Mouse (Mus musculus): ENCODE measurements at regions not wholly inside any gene's neighbourhood (a gene's known extent, or its start where the extent isn't known, plus 50 kb on each side); places are given as distances from the start of the nearest gene placed in this dataset.

DNA sequence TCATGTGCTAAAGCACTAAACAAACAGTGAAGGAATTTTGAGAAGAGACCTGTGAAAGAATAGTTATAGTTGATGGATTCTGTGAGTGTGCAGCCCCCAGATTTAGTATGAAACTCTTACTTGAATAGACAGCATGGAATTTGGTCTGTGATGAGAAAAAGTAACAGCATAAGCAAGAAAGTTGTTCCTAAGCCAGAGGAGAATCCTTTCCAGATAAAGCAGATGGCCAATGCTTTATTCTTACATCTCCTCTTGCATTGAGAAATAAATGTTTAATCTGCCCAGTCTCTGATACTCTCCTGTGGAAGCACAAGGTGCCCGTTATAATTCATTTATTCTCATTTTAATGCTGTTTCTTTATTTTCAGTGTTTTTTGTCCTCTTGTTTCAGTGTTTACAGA lies 263.5 kb downstream of the Tecrl start:
- Histone ChIP-seq H3K27ac (replicated peaks) (no peak overlapping the region), H3K4me3 (no peak overlapping the region), H3K36me3 (no peaks in the 10 kb centered on the region), H3K4me1 (no peaks in the 10 kb centered on the region), H3K9me3 (replicated peaks) (no peaks in the 10 kb centered on the region), H3K27me3 (ENCODE audit: low read depth, poor library complexity, severe bottlenecking) (no peaks in the 10 kb centered on the region)
- no peak for DNase-seq (ENCODE audit: low spot score)
- WGBS: 92% methylated on average over 1 of the region's 1 CpGs

DNA sequence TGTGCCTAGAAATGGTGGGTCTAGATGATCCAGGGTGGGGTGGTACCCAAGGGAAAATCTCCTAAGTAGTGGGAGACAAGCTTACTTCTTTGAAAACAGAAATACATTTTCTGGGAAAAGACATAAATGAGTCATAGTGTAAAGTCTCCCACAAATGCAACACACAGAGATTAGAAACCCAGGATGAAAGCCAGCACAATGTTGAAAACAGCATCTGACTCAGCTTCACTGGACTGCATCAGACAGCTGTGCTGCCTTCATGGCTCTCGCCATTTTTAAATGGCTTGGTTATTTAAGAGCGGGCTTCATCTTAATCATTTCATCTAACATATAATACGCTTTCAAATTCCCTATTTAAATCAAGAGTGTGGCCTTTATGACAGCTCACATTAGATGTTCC lies 300.2 kb downstream of the Tecrl start:
- Histone ChIP-seq H3K4me1 (no peaks in the 10 kb centered on the region), H3K36me3 (no peaks in the 10 kb centered on the region), H3K4me3 (no peak overlapping the region), H3K27ac (replicated peaks) (no peak overlapping the region), H3K27me3 (ENCODE audit: low read depth, poor library complexity, severe bottlenecking) (no peaks in the 10 kb centered on the region), H3K9me3 (replicated peaks) (no peaks in the 10 kb centered on the region)
- WGBS: 92% methylated on average over 3 of the region's 3 CpGs
- DNase-seq (ENCODE audit: low spot score): no peak

DNA sequence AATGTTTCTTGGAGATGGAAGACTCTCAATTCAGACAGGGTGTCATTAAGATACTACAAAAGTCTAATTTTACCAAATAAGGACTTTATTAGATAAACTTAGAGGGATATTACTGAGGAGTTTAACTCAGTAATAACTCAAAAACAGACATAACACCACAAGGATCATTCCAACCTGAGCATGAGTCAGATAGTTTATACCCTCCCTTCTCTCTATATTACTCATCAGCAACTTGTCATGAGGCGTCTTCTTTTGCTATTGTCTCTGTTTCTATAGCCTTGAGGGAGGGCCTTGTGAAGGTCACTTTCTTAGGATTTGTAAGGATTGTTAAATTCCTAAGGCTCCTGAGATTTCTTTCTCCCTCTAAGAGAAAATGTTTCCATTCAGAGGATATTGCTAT lies 307.8 kb downstream of the Tecrl start:
- 84% methylated on average over 1 of the region's 1 CpGs for WGBS
- no peak overlapping the region for H3K27ac ChIP-seq (replicated peaks)

DNA sequence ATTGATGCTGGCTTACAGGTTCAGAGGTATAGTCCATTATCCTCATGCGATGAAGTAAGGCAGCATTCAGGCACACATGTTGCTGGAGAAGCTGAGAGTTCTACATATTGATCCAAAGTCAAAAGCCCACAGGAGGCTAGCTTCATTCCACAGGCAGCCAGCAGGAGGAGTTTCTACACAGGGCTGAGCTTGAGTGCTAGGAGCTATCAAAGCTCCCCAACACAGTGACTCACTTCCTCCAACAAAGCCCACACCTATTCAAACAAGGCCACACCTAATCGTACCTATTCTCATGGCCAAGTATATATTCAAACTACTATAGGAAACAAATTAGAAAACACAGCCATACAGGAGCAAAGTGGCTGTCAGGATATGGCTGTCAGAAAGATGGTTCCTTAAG lies 325.3 kb downstream of the Tecrl start:
- Histone ChIP-seq H3K4me3 (no peak overlapping the region), H3K27me3 (ENCODE audit: low read depth, poor library complexity, severe bottlenecking) (no peaks in the 10 kb centered on the region), H3K4me1 (no peaks in the 10 kb centered on the region), H3K27ac (replicated peaks) (no peak overlapping the region), H3K36me3 (no peaks in the 10 kb centered on the region), H3K9me3 (replicated peaks) (no peaks in the 10 kb centered on the region)
- no peak for DNase-seq (ENCODE audit: low spot score)
- WGBS: 84% methylated on average over 2 of the region's 2 CpGs

More for the DNA sequence above, 307.8 kb downstream of the Tecrl start:
- no peaks in the 10 kb centered on the region for H3K9me3 ChIP-seq (replicated peaks)
- DNase-seq (ENCODE audit: low spot score): no peak
- H3K4me3 ChIP-seq: no peak overlapping the region
- no peaks in the 10 kb centered on the region for H3K36me3 ChIP-seq
- H3K27me3 ChIP-seq (ENCODE audit: low read depth, poor library complexity, severe bottlenecking): no peaks in the 10 kb centered on the region
- H3K4me1 ChIP-seq: no peaks in the 10 kb centered on the region

DNA sequence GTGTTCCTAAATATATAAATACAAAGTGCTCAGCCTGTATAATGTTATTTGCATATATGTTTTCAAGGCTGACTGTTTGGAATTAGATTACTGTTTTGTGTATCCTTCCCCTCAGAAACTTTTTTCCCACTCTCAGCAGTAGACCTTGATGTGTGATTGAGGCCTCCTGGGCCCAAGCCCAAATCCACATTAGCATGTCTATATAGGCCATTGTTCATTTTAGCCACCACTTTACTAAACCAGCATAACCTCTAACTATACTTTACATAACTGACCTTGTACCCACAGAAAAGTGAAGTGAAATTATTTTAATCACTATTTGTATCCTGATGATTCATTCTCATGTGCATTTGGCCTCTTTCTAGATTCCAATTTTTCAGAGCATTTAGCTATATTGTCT lies 349.0 kb downstream of the Tecrl start:
- Histone ChIP-seq H3K4me1 (no peaks in the 10 kb centered on the region), H3K27me3 (ENCODE audit: low read depth, poor library complexity, severe bottlenecking) (no peaks in the 10 kb centered on the region), H3K36me3 (no peaks in the 10 kb centered on the region), H3K27ac (replicated peaks) (no peak overlapping the region), H3K4me3 (no peak overlapping the region), H3K9me3 (replicated peaks) (no peaks in the 10 kb centered on the region)
- no peak for DNase-seq (ENCODE audit: low spot score)

DNA sequence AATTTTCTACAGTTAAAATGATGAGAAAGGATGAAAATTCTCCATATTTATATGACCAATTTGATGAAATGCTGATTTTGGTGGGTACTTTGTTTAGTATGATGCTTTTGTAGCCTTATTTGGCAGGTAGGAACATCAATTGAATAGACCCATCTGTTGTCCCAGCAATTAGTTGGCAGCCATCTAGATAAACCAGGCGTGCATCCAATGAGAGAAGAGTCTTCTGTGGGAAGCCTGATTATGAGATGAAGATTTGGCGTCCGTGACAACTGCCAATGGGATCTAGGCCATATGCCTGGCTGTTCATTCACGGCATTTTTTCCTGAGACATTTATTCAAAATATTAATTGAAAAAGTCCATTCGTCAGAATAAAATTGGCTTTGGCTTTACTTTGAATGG lies 365.9 kb downstream of the Tecrl start:
- Histone ChIP-seq H3K27me3 (ENCODE audit: low read depth, poor library complexity, severe bottlenecking) (no peaks in the 10 kb centered on the region), H3K4me1 (no peaks in the 10 kb centered on the region), H3K27ac (replicated peaks) (no peak overlapping the region), H3K4me3 (no peak overlapping the region), H3K9me3 (replicated peaks) (no peaks in the 10 kb centered on the region), H3K36me3 (no peaks in the 10 kb centered on the region)
- WGBS: 90% methylated on average over 5 of the region's 5 CpGs
- no peak for DNase-seq (ENCODE audit: low spot score)

DNA sequence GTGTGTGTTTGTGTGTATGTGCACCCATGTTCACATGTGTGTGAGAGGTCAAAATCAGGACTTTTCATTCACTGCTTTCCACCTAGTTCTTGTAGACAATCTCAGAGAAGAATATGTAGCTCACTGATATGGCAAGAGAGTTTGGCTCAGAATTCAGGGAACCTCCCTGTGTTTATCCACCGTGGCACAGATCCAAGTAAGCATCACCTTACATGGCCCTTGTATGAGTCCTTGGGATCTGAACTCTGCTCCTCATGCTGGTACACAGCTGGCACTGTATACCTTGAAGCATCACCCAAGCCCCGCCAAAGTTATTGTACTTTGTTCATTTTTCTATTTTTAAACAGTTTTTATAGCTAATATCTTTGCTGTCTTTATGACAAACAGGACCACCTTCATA lies 385.7 kb downstream of the Tecrl start:
- Histone ChIP-seq H3K27me3 (ENCODE audit: low read depth, poor library complexity, severe bottlenecking) (no peaks in the 10 kb centered on the region), H3K4me1 (peaks cover 23% of the 10 kb centered on the region), H3K9me3 (replicated peaks) (no peaks in the 10 kb centered on the region), H3K36me3 (no peaks in the 10 kb centered on the region), H3K27ac (replicated peaks) (no peak overlapping the region), H3K4me3 (no peak overlapping the region)
- WGBS: 94% methylated on average over 2 of the region's 2 CpGs
- DNase-seq (ENCODE audit: low spot score): no peak

DNA sequence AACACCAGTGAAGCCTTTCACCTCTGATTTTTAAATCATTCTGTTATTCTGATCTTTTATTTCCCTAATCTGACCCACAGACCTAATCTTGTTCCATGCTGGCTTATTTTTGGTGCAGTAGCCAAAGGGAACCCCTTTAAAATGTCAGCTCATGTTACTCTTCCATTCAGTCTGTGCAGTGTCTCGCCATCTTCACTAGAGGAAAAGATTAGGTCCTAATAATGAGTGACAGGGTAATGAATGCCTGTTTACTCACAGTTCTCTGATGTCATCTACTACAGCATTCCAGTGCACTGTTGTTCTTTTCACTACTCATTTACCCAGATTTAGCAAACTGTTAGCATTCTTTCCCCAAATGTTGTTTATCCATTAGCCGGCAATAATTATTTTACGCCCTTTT lies 388.2 kb downstream of the Tecrl start:
- H3K27ac ChIP-seq (replicated peaks): no peak overlapping the region
- no peak overlapping the region for H3K4me3 ChIP-seq
- DNase-seq (ENCODE audit: low spot score): no peak
- peaks cover 30% of the 10 kb centered on the region for H3K4me1 ChIP-seq
- H3K9me3 ChIP-seq (replicated peaks): no peaks in the 10 kb centered on the region
- no peaks in the 10 kb centered on the region for H3K36me3 ChIP-seq
- WGBS: 46% methylated on average over 3 of the region's 3 CpGs
- H3K27me3 ChIP-seq (ENCODE audit: low read depth, poor library complexity, severe bottlenecking): no peaks in the 10 kb centered on the region

DNA sequence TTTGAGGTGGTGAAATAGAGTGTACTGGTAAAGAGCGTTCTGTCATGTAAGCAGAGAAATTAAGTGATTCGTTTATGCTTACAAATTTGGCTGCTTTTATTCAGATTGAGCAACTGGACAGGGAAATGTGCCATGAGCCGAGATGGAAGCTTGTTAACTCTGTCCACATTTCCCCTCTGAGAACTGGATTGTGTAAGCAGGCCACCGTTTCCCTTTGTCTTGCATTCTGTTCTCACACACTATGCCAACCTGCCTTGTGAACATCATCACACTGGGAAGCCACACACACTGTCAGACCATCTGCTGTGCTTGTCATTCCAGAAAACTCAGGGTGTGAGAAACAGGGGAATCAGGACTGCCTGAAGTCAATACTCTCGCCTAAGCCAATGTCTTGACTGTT lies 388.8 kb downstream of the Tecrl start:
- peaks cover 30% of the 10 kb centered on the region for H3K4me1 ChIP-seq
- H3K27me3 ChIP-seq (ENCODE audit: low read depth, poor library complexity, severe bottlenecking): no peaks in the 10 kb centered on the region

DNA sequence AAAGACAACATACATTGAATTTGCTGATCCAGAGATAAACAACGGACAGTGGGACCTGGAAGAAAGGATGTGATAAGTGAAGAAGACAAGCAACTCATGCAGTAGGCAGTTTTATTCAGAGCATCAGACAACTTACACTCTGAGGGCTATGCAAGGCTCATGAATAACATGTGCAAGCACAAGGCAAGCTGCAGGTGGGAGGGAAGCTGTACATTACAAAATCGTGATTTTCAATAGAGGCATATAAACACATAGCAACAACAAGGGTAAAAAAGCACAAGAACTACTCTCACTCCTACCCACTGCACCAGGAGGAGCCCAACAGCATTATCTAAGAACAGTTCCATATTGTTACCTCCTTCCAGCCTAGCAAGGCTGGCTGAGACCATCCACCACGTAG lies 390.5 kb downstream of the Tecrl start:
- Histone ChIP-seq H3K27me3 (ENCODE audit: low read depth, poor library complexity, severe bottlenecking) (no peaks in the 10 kb centered on the region), H3K9me3 (replicated peaks) (no peaks in the 10 kb centered on the region), H3K4me3 (no peak overlapping the region), H3K4me1 (peaks cover 30% of the 10 kb centered on the region), H3K27ac (replicated peaks) (peak overlapping the region; percentile 59), H3K36me3 (no peaks in the 10 kb centered on the region)
- WGBS: 87% methylated on average over 3 of the region's 3 CpGs
- no peak for DNase-seq (ENCODE audit: low spot score)

More for the DNA sequence above, 388.8 kb downstream of the Tecrl start:
- WGBS: 47% methylated on average over 5 of the region's 5 CpGs
- peak; percentile 47 for DNase-seq (ENCODE audit: low spot score)
- Histone ChIP-seq H3K9me3 (replicated peaks) (no peaks in the 10 kb centered on the region), H3K36me3 (no peaks in the 10 kb centered on the region), H3K4me3 (no peak overlapping the region), H3K27ac (replicated peaks) (peak overlapping the region; percentile 74)

DNA sequence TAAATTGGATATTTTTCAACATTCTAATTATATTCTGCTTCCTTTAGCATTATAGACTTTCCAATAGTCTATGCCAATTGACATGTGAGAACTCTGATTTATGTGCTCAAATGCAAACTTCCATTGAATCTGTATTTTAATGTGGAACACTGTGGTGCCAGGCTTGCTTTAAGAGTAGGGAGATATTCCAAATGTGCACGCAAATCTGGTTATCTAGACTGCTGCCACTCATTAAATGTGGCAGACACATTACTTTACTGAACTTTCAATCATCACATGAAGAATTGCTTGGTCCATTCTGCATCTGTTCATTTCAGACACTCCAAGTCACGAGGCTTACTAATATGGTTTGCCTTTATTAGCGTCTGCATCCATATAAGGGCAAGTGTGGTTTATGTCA lies 399.0 kb downstream of the Tecrl start:
- Histone ChIP-seq H3K27me3 (ENCODE audit: low read depth, poor library complexity, severe bottlenecking) (no peaks in the 10 kb centered on the region), H3K36me3 (no peaks in the 10 kb centered on the region), H3K9me3 (replicated peaks) (no peaks in the 10 kb centered on the region), H3K27ac (replicated peaks) (no peak overlapping the region), H3K4me1 (no peaks in the 10 kb centered on the region), H3K4me3 (no peak overlapping the region)
- WGBS: 87% methylated on average over 3 of the region's 3 CpGs
- DNase-seq (ENCODE audit: low spot score): no peak

DNA sequence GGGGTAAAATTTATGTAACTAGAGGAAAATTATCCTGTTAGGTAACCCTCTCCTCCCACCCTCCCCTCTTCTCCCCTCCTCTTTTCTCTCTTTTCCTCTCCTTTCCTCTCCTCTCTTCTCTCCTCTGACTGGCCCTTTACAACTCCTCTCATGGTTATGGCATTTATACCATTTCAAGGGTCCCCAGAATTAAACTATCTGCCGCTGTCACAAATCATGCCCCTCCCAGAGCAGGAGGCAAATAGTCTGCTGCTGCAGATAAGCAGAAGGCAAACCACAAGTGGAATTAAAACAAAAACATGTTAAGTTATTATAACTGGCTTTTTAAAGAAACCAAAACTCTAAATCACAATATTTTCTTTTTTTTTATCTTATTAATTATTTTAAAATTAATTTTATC lies 407.9 kb downstream of the Tecrl start:
- H3K27ac ChIP-seq (replicated peaks): no peak overlapping the region
- 96% methylated on average over 1 of the region's 1 CpGs for WGBS
- H3K4me3 ChIP-seq: no peak overlapping the region

DNA sequence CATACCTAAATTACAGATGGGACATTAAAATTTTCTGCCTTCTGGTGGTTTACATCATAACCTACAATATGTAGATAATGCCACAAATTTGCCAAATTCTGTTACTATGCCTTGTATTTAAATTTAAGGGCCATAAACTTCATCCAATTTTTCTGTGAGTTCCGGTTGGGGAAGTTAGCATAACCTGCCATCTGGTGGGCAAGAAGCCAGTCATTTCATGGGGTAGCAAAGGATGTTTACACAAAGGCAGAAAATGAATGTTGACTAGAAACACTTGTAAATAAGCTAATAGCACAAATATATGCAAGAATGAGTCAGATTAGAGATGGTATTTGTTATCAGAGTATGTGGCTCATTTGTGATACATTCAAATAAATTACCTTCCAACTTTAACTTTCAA lies 415.2 kb downstream of the Tecrl start:
- DNase-seq (ENCODE audit: low spot score): no peak
- WGBS: 89% methylated on average over 1 of the region's 1 CpGs
- Histone ChIP-seq H3K27ac (replicated peaks) (no peak overlapping the region), H3K36me3 (no peaks in the 10 kb centered on the region), H3K27me3 (ENCODE audit: low read depth, poor library complexity, severe bottlenecking) (no peaks in the 10 kb centered on the region), H3K9me3 (replicated peaks) (no peaks in the 10 kb centered on the region), H3K4me3 (no peak overlapping the region), H3K4me1 (peaks cover 4% of the 10 kb centered on the region; the same call in 1 of the 2 replicates)

More for the DNA sequence above, 407.9 kb downstream of the Tecrl start:
- Histone ChIP-seq H3K36me3 (no peaks in the 10 kb centered on the region), H3K4me1 (peaks cover 4% of the 10 kb centered on the region; the same call in 1 of the 2 replicates), H3K9me3 (replicated peaks) (no peaks in the 10 kb centered on the region), H3K27me3 (ENCODE audit: low read depth, poor library complexity, severe bottlenecking) (no peaks in the 10 kb centered on the region)
- no peak for DNase-seq (ENCODE audit: low spot score)

DNA sequence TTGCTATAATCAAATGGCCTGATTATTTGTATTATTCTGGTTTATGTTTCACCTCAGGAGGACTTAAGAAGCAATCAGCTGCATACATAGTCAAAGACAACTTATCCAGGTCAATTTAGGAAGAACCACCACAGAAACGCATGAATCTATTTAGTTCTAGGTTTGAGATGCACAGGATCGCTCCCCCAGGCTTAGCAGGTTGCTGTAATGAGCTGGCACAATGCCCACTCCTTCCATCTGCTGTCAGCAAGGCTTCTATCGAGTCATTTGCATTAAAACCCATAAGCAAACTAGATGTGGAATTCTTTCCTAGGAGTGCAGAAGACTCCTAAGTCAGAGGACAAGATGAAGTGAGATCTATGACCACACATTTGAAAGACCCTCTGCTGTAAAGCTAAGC lies 455.6 kb downstream of the Tecrl start:
- 84% methylated on average over 3 of the region's 3 CpGs for WGBS
- no peak for DNase-seq (ENCODE audit: low spot score)
- H3K4me3 ChIP-seq: no peak overlapping the region

More for the DNA sequence above, 455.6 kb downstream of the Tecrl start:
- H3K27me3 ChIP-seq (ENCODE audit: low read depth, poor library complexity, severe bottlenecking): no peaks in the 10 kb centered on the region
- no peak overlapping the region for H3K27ac ChIP-seq (replicated peaks)
- H3K36me3 ChIP-seq: no peaks in the 10 kb centered on the region
- no peaks in the 10 kb centered on the region for H3K4me1 ChIP-seq
- H3K9me3 ChIP-seq (replicated peaks): no peaks in the 10 kb centered on the region
